Mouse (Mus musculus): ENCODE results near the gene Ryr3. TPM values are rescaled to one million over a fixed set of nuclear protein-coding genes. Genes with fewer than 3 reads are reported as not detected.

Ryr3 gene
- polyA plus RNA-seq, 1 experiment from 2014 or later = 2.2 TPM

GRCm38 (mm10) chr2:112600222-112600621 is 616.7 kb downstream of the Ryr3 start:
- H3K27me3 ChIP-seq = no peaks in the 10 kb centered on the region
- no peak for ATAC-seq
- TF ChIP-seq CTCF (IDR thresholded peaks at IDR 0.05) = no peak
- in situ Hi-C loops (cut with MboI; ENCODE audit: low pct_unique_long_range_greater_than_20kb) = no loop called here
- ChIA-PET POLR2A (no interaction called here), CTCF (no interaction called here)
- no peak for DNase-seq (ENCODE audit: low read depth, low spot score)

GRCm38 (mm10) chr2:112597064-112597463 is 619.8 kb downstream of the Ryr3 start:
- no peak for TF ChIP-seq CTCF (IDR thresholded peaks at IDR 0.05)
- no peak for ATAC-seq
- POLR2A ChIA-PET = no interaction called here
- H3K27me3 ChIP-seq = no peaks in the 10 kb centered on the region
- DNase-seq (ENCODE audit: low read depth, low spot score) = no peak
- in situ Hi-C loops (cut with MboI; ENCODE audit: low pct_unique_long_range_greater_than_20kb) = no loop called here
- CTCF ChIA-PET = no interaction called here

GRCm38 (mm10) chr2:112596415-112596814 is 620.5 kb downstream of the Ryr3 start:
- CTCF ChIA-PET = no interaction called here

GRCm38 (mm10) chr2:112595807-112596206 is 621.1 kb downstream of the Ryr3 start:
- DNase-seq (ENCODE audit: low read depth, low spot score) (no peak), ATAC-seq (no peak)
- in situ Hi-C loops (cut with MboI; ENCODE audit: low pct_unique_long_range_greater_than_20kb) = no loop called here
- ChIA-PET CTCF (no interaction called here), POLR2A (interaction anchor here (0.7 kb wide), 1 partner anchor 13 kb away, joined by 3 read pairs; no protein-coding TSS in a partner anchor)
- TF ChIP-seq CTCF (IDR thresholded peaks at IDR 0.05) = no peak
- no peaks in the 10 kb centered on the region for H3K27me3 ChIP-seq

More at GRCm38 (mm10) chr2:112596415-112596814, 620.5 kb downstream of the Ryr3 start:
- no peak for TF ChIP-seq CTCF (IDR thresholded peaks at IDR 0.05)
- POLR2A ChIA-PET = interaction anchor here (0.7 kb wide), 1 partner anchor 12 kb away, joined by 3 read pairs; no protein-coding TSS in a partner anchor
- in situ Hi-C loops (cut with MboI; ENCODE audit: low pct_unique_long_range_greater_than_20kb) = no loop called here
- ATAC-seq = no peak
- no peaks in the 10 kb centered on the region for H3K27me3 ChIP-seq
- no peak for DNase-seq (ENCODE audit: low read depth, low spot score)

- ChIA-PET POLR2A (no interaction called here), CTCF (no interaction called here)
- H3K27me3 ChIP-seq = no peaks in the 10 kb centered on the region
- no peak for DNase-seq (ENCODE audit: low read depth, low spot score)
- in situ Hi-C loops (cut with MboI; ENCODE audit: low pct_unique_long_range_greater_than_20kb) = no loop called here
- no peak for ATAC-seq
- TF ChIP-seq CTCF (IDR thresholded peaks at IDR 0.05) = no peak
Measured at GRCm38 (mm10) chr2:112593781-112594180, 623.1 kb downstream of the Ryr3 start.

- no peak for DNase-seq (ENCODE audit: low read depth, low spot score)
- ChIA-PET POLR2A (no interaction called here), CTCF (no interaction called here)
- no peak for ATAC-seq
- H3K27me3 ChIP-seq = no peaks in the 10 kb centered on the region
- no peak for TF ChIP-seq CTCF (IDR thresholded peaks at IDR 0.05)
- in situ Hi-C loops (cut with MboI; ENCODE audit: low pct_unique_long_range_greater_than_20kb) = no loop called here
Measured at GRCm38 (mm10) chr2:112593322-112593721, 623.6 kb downstream of the Ryr3 start.

GRCm38 (mm10) chr2:112591451-112591871 is 625.4 kb downstream of the Ryr3 start:
- in situ Hi-C loops (cut with MboI; ENCODE audit: low pct_unique_long_range_greater_than_20kb) = no loop called here
- CTCF ChIA-PET = interaction anchor here (1.3 kb wide), 1 partner anchor 15 kb away, joined by 3 read pairs; no protein-coding TSS in a partner anchor
- POLR2A ChIA-PET = no interaction called here
- no peaks in the 10 kb centered on the region for H3K27me3 ChIP-seq
- TF ChIP-seq CTCF (IDR thresholded peaks at IDR 0.05) = no peak
- no peak for ATAC-seq
- DNase-seq (ENCODE audit: low read depth, low spot score) = no peak

GRCm38 (mm10) chr2:112590985-112591384 is 625.9 kb downstream of the Ryr3 start:
- no peaks in the 10 kb centered on the region for H3K27me3 ChIP-seq
- in situ Hi-C loops (cut with MboI; ENCODE audit: low pct_unique_long_range_greater_than_20kb) = no loop called here
- POLR2A ChIA-PET = no interaction called here
- TF ChIP-seq CTCF (IDR thresholded peaks at IDR 0.05) = no peak
- ATAC-seq = no peak
- DNase-seq (ENCODE audit: low read depth, low spot score) = no peak
- CTCF ChIA-PET = interaction anchor here (1.3 kb wide), 1 partner anchor 15 kb away, joined by 3 read pairs; no protein-coding TSS in a partner anchor

Other genes with a start within 250 kb of the Ryr3 start
- not detected for gene Tmco5b, start 68.6 kb upstream of the Ryr3 start, polyA plus RNA-seq (2021)
- 11.2 TPM for gene Fmn1, start 110.6 kb upstream of the Ryr3 start, polyA plus RNA-seq (2021)

Data from Patski (cell line).